Mouse (Mus musculus) thymus, postnatal 14 days (tissue): ENCODE results near the gene Gtf2h4.
A peak's percentile ranks its signal among the peaks of the same experiment; 100 is the strongest.

Experiments
- DNase-seq: peaks from one replicate; pipeline ENCODE4 v3.0.0; 2021

Gtf2h4 gene

GRCm38 (mm10) chr17:35635699-35636111 lies 37.8 kb downstream of the Gtf2h4 start:
- peak; percentile 76 for DNase-seq

- DNase-seq = no peak
Measured at GRCm38 (mm10) chr17:35635202-35635601, 38.3 kb downstream of the Gtf2h4 start.

- peak; percentile 44 for DNase-seq
Measured at GRCm38 (mm10) chr17:35633992-35634391, 39.5 kb downstream of the Gtf2h4 start.

- no peak for DNase-seq
Measured at GRCm38 (mm10) chr17:35626537-35626936, 47.0 kb downstream of the Gtf2h4 start, which contains the start of gene Gm9573. Gm9573 (minus strand) TSS chr17:35626637.
